Mouse (Mus musculus): Measurements from ENCODE around the gene Marc2.

The Marc2 gene

GRCm38 (mm10) chr1:184853922-184854321 is 7.7 kb upstream of the Marc2 start:
- peak; percentile 33 for DNase-seq (ENCODE audit: low spot score)

- DNase-seq (ENCODE audit: low spot score), result peak; percentile 58
These were observed 7.1 kb upstream of the Marc2 start for GRCm38 (mm10) chr1:184853339-184853738.

GRCm38 (mm10) chr1:184851741-184852618 is 5.7 kb upstream of the Marc2 start:
- DNase-seq (ENCODE audit: low spot score), result peak; percentile 55

- no peak for DNase-seq (ENCODE audit: low spot score)
These were observed 4.9 kb upstream of the Marc2 start for GRCm38 (mm10) chr1:184851166-184851565.

- DNase-seq (ENCODE audit: low spot score), result no peak
These were observed 722 bp upstream of the Marc2 start for GRCm38 (mm10) chr1:184846973-184847372.

GRCm38 (mm10) chr1:184845111-184846071 is 860 bp downstream of the Marc2 start:
- peak; percentile 80 for DNase-seq (ENCODE audit: low spot score)

- DNase-seq (ENCODE audit: low spot score), result no peak
These were observed 1.8 kb downstream of the Marc2 start for GRCm38 (mm10) chr1:184844326-184845066.

- no peak for DNase-seq (ENCODE audit: low spot score)
These were observed 8.6 kb downstream of the Marc2 start for GRCm38 (mm10) chr1:184837649-184838048.

GRCm38 (mm10) chr1:184836350-184836749 is 9.9 kb downstream of the Marc2 start:
- no peak for DNase-seq (ENCODE audit: low spot score)

- DNase-seq (ENCODE audit: low spot score), result no peak
These were observed 12.8 kb downstream of the Marc2 start for GRCm38 (mm10) chr1:184833499-184833898.

- DNase-seq (ENCODE audit: low spot score), result no peak
These were observed 14.0 kb downstream of the Marc2 start for GRCm38 (mm10) chr1:184832211-184832610.

- no peak for DNase-seq (ENCODE audit: low spot score)
These were observed 16.4 kb downstream of the Marc2 start for GRCm38 (mm10) chr1:184829897-184830296.

- no peak for DNase-seq (ENCODE audit: low spot score)
These were observed 19.0 kb downstream of the Marc2 start for GRCm38 (mm10) chr1:184827175-184827701.

- no peak for DNase-seq (ENCODE audit: low spot score)
These were observed 21.2 kb downstream of the Marc2 start for GRCm38 (mm10) chr1:184825093-184825492.

- peak; percentile 66 for DNase-seq (ENCODE audit: low spot score)
These were observed 21.8 kb downstream of the Marc2 start for GRCm38 (mm10) chr1:184824439-184824851.

GRCm38 (mm10) chr1:184822678-184823077 is 23.6 kb downstream of the Marc2 start:
- DNase-seq (ENCODE audit: low spot score), result no peak

GRCm38 (mm10) chr1:184817768-184818167 is 28.5 kb downstream of the Marc2 start:
- no peak for DNase-seq (ENCODE audit: low spot score)

GRCm38 (mm10) chr1:184811716-184812250 is 34.5 kb downstream of the Marc2 start:
- no peak for DNase-seq (ENCODE audit: low spot score)

GRCm38 (mm10) chr1:184810780-184811575 is 35.3 kb downstream of the Marc2 start, which contains the start of gene Marc1:
Marc1 (minus strand) TSS chr1:184811313.
- DNase-seq (ENCODE audit: low spot score), result no peak

GRCm38 (mm10) chr1:184809578-184810001 is 36.7 kb downstream of the Marc2 start:
- no peak for DNase-seq (ENCODE audit: low spot score)

All from T-cell, adult 2 months (primary cell).